Mouse (Mus musculus): ENCODE measurements around the gene Bcl11b.

Gene Bcl11b

DNA sequence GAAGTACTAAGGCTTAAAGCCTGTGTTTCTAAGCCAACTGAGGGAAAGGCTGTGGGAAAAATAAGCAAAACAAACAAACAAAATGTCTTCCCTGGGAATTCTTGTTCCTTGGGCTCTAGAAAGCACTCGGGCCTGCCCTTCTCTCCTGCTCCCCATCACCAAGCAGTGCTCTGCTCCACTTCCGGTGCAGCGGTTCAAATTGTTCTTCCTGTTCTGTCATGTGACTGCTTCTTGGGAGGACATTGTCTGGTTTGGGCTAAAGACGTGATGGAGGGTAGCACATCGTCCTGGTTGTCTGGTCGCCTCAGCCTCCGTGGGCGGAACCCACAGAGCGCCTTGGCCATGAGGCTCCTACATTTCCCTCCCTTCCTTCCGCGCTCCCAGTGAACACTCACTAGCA is 94.6 kb downstream of the Bcl11b start:
- in situ Hi-C loops (cut with MboI, MseI), result no loop called here

DNA sequence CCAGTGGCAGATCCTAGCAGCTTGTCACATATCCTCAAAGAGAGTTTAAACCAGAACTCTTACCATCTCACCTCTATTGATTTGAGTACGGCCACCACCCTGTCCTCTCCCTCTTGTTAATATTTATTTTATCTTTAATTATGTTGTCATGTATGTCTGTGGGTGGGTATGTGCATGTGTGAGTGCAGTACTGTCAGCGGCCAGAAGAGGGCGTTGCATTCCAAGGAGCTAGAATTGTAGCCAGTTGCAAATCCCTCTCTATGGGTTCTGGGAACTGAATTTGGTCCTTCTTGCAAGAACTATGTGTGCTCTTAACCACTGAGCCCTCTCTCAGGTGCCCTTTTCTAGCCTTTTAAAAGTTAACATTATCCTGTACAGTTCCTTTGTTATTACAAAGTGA is 98.1 kb downstream of the Bcl11b start:
- in situ Hi-C loops (cut with MboI, MseI), result no loop called here

DNA sequence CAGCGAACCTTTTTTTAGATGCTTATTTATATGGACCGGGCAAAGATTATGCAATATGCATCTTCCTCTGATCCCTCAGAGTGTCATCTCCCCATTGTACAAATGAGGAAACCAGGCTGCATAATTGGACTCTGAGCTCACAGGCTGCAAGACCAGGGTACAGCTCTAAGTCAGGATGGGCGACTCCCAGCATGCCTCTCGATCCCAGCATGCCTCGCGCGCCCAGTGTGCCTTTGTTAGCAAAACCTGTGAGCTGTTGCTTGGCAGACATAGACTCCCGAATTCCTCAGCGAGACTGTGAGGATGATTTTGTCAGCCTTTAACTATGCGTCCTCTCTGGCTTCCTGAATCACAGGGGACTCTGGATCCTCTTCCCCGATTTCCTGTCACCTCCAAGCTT is 98.9 kb downstream of the Bcl11b start:
- in situ Hi-C loops (cut with MboI, MseI), result no loop called here

DNA sequence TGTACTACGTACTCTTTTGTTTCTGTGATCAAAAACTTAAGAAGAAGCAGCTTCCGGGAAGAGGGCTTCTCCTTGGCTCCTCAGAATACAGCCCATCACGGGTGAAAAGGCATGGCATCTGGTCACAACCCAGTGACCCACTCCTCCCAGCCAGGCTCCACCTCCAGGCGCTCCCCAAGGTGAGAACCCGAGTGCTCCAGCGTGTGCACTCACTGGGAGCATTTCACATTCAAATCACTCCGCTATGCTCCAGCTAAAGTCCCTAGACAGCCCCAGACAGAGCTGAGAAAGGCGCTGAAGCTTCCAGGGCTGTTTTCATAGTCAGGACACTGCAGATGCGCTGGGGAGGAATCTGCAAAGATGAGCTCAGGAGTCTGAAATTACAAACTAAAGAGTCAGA is 99.5 kb downstream of the Bcl11b start:
- in situ Hi-C loops (cut with MboI, MseI), result no loop called here

DNA sequence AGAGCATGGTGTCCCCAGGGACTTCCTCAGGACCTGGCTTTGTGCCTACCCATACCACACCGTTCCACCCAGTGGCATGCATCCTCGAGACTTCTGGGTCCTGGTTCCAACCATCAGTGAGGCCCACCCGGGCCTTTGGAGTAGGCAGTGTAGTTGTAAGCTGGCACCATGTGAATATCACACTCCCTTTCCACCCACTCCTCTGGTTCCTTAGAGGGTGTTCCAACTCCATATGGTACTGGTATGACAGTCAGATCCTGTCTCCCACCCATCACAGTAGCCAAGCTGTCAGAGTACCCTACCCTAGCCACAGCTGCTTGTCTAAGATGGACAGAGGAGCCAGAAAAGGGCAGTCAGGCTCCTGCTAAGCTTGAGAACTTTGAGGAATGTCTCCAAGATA is 112.0 kb downstream of the Bcl11b start:
- in situ Hi-C loops (cut with MboI, MseI), result no loop called here

DNA sequence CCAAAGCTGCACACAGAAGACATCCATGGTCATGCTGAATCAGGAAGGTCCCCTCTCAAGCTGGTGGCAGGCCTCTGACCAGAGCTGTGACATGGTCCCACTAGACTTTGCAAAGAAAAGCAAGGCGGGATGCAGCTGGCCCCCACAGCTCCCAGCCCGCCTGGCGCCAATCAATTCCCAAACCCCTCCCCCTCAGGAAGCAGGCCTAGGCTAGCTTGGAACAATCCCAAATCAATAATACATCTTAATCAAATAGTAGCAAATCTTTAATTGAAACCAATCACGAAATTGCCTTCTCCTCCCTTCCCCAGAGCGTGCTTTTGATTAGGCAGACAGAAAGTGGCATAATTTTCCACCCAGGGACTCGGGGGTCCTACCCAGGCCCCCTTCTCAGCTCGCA is 113.1 kb downstream of the Bcl11b start:
- in situ Hi-C loops (cut with MboI, MseI), result no loop called here

DNA sequence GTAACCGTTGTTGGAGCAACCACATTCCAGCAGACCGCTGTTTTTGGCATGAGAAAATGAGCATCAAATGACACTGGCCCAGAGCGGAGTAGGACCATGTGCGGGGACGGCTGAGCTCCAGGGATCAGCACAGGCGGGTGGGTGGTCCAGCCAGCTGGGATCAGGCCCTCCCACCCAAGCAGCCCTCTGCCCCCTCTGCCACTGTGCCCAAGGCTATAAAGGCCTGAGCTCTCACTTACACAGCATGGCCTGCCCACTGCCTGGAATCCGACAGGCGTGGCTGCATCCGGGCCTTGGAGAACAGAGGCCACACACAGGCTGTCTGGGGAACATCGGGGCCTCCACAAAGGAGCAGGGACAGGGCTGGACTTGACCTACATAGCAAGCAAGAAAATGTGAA is 113.6 kb downstream of the Bcl11b start:
- in situ Hi-C loops (cut with MboI, MseI), result no loop called here

DNA sequence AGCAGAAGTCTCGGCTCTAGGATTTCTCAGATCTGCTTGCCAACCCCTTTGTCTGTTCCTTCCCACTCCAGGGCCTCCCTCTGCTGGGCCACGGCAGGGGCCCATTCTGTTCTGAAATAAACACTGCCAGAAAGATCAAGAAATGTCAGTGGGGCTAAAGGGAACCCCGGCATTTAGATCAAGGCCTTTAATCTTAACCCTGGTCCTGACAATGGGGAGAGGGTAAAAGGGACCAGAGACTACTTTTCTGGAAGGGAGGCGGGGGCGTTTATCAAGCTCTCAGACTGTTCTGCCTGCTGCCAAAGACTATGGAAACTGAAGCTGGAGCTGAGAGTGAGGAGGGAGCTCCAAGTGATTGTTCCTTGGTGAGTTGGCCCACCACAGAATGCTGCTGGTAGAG is 114.8 kb downstream of the Bcl11b start:
- in situ Hi-C loops (cut with MboI, MseI), result no loop called here

DNA sequence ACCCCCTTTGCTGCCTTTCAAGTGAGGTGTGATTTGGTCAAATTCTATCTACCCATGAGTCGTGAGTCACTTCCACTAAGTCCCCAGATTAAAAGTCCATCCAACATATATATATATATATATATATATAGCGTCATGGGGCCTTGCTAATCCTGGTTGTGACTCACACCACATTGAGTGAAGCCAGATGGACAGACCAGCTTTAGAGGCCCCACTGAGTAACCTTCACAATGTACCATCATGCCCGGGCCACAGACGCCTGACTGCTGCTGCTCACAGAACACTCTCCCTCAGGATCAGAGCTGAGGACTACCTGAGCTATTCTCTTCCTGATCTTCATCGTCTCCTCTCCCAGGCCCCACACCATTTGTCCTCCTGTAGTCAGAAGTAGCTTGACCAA is 115.4 kb downstream of the Bcl11b start:
- in situ Hi-C loops (cut with MboI, MseI), result no loop called here

DNA sequence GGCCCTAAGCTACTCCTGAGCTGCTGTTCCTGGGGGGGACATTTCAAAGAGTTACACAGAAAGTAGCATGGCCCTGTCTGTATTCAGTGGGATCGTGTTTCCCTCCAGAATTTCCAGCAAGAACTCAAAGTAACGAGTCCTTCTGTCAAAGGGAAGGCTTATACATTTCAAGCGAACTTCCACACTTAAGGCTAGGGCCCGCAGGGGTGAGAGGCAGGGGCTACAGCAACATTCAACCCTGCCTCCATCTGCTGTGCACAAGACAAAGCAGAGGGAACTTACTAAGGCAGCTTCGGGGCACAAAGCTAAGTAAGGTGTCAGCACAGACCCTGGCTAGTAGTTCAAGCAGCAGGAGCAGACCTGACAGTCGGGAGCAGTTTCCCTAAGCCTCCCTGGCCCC is 115.8 kb downstream of the Bcl11b start:
- in situ Hi-C loops (cut with MboI, MseI), result no loop called here

DNA sequence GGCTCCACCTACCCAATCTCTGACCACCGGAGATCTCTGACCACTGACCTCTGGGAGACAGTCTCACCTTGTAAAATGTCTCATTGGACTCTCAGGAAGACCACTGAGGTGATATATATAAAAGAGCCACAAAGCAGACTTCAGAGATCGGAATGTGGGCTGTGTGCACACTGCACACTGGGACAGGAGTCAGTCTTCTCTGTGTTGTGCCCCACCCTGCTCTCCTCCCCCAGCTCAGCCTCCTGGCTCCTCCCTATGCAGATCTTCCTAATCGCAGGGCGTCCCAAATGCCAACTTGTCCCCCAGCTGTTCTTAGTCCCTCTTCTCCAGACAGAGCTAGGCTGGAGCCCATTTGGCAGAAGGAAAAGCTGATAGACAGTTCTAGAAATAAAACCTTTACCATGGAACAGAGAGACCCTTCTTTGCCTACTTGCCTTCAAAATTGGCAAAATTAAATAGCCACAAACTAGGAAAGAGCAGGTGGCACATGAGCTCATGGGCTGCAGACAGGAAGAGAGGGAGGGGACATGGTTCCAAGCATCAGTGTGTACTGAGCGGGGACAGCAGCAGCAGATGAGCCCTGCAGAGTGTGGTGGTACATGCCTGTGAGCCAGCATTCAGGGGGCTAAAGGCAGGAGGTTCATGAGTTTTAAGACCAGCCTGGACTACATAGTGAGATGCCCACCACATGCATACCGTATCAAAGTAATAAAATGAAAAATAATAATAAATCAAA is 118.9 kb downstream of the Bcl11b start:
- in situ Hi-C loops (cut with MboI, MseI), result no loop called here

DNA sequence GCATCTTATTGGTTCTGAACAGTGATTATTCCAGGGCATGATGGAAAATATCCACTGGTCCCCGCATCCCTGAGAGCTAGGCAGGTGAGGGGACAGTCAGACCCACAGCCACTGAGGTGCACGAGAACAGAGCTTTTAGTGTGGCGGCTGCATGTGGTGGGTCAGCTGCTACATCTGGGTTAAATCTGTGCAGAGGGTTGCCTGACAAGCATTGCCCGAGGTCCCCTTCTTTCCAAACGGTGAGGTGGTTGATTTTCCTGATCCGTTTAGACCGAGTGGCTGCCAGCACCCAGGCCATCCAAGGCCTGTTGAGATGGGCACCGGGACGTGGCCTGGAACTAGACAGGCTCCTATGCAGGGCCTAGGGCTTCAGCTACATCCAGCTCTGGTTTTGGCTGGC is 121.7 kb downstream of the Bcl11b start:
- in situ Hi-C loops (cut with MboI, MseI), result no loop called here

DNA sequence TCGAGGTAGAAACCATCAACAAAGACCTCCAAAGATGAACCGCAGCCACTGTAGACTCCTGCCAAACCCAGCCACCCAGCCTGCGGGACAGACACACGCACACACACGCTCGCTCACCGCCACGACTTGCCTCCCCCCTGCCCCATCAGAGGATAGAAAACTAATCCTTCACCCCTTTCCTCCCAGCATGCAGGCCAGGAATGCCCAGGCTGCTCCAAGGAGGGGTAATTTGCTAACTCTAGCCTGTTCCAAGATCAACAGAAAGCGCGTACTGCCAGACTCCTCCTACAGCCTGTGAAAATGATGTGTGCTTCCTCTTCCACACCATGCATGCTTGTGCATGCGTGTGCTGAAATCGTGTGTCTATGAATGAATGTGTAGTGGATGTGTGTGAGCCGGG is 122.7 kb downstream of the Bcl11b start:
- in situ Hi-C loops (cut with MboI, MseI), result no loop called here

DNA sequence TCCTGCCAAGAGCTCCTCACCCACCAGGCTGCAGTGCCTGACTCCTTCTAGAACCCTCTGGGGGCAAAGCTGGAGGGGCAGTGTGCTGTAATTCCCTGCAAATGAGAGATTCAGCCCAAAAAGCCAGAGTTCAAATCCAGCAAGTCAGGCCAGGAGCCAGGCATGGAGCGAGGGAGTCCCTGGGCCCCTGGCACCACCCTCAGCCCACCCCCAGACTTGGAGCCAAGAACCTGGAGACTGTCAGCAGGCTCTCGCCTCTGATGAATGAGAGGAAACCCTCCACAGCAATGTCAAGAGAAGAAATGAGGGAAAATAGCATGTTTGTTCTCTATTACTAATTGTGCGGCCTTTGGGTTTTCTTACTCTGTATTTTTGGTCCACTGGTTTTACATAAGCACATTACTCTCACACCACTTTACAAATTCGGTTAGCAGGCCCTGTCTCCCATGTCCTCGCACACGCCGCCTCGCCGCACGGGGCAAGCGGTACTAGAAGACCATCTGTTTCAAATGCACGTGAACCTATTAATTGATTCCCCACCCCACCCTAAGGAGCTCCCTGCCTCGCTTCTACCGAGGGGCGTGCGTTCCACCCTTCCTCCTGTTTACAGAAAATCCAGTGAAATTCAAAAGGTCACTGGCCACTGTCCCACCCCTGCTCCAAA is 124.2 kb downstream of the Bcl11b start:
- in situ Hi-C loops (cut with MboI, MseI), result no loop called here

DNA sequence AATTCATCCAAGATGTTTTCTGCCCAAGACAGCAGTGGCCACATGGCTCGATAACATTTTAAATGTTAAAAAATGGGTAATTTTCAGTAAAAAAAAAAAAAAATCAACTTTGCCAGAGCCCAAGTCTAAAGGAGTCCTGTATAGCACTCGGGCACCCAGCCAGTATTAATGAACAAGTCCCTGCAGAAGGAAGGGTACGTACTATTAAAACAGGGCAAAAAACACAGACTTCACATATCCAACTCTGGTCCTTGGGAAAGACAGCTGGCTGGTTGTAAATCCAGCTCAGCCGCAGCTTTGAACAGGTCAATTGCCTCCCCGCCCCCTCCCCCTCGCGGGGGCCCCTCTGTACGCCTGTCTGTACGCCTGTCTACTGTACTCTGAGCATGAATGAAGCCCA is 127.2 kb downstream of the Bcl11b start:
- in situ Hi-C loops (cut with MboI, MseI), result no loop called here

DNA sequence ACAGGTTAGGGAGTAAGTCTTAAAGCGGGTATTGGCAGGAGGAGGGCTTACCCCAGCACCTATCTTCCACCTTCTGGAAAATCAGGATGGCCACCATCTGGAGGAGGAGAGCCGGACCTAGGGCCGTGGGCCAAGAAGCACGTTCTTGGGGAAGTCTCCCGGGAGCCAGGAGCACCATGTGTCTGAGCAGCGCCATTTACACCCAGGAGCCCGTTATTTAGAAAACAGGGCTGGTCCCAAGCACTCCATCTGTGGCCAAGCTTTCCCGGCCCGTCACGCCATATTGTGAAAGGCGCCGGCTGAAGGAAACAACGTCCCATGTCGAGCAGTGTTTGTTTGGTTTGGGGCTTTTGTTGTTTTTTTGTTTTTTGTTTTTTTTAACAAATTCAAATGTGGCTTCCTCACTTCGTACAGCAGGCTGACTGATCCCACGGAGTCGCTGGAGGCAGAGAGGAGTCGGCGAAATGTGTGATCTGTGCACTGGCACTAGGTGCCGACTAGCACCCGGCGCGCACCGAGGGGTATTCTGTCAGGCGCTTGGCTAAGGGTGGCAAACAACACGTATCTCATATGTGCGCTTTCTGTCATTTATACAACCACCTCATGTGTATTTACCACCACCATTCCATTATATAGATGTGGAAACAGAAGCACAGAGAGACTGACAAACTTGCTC is 128.8 kb downstream of the Bcl11b start:
- in situ Hi-C loops (cut with MboI, MseI), result no loop called here

DNA sequence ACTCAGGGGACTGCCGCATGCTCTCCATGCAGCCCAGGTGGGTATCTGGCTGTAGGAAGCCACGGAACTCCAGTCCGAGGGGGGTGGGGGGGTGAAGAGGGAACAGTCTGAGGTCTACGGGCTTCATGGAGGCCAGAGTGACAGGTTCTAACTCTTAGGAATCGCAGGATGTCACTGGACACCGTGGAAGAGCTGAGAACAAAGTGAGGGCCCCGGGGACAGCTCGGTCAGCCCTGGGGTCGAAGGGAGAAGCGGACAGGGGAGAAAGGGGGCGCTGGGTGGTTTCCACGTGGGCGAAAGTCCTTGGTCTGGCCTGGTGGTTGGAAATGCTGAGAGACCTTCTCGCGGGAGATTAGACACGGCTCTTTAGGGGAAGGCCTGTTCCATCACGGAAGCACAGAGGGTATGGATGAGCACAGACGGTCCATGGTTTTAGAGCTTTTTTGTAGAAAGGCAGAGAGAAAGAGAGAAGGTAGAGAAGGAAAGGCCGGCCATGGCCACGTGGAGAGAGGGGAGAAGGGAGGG is 133.8 kb downstream of the Bcl11b start:
- in situ Hi-C loops (cut with MboI, MseI), result no loop called here

DNA sequence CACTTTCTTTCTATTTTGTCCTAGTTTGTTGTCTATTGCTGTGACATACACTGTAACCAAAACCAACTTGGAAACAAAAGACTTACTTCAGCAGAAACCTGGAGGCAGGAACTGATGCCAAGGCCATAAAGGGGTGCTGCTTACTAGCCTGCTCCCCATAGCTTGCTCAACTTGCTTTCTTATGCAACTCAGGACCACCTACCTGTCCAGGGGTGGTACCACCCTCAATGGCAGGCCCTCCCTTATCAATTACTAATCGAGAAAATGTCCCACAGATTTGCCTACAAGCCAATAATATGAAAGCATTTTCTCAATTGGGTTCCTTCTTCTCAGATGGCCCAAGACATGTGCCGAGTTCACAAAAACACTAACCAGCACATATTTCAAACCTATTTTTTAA is 135.1 kb downstream of the Bcl11b start:
- in situ Hi-C loops (cut with MboI, MseI), result no loop called here

All from T-helper 1 cell (primary cell).